Mouse (Mus musculus) cerebellum, adult (tissue): ENCODE results near the gene Zfp292.
A peak's percentile ranks its signal among the peaks of the same experiment; 100 is the strongest.

Experiments
- ATAC-seq: cut with Nextera tagmentation; 2 replicates; pipeline ENCODE4 v1.9.2; 2017; ENCODE audit warnings: mild to moderate bottlenecking, moderate library complexity, mixed read lengths; ENCODE audit not compliant: insufficient number of reproducible peaks, low FRiP score, low TSS enrichment

The Zfp292 gene

GRCm38 (mm10) chr4:34883366-34884029, 738 bp upstream of the Zfp292 start:
- ATAC-seq, result no peak

- ATAC-seq, result peak; percentile 67
These were observed 430 bp downstream of the Zfp292 start for GRCm38 (mm10) chr4:34882291-34882769.

DNA sequence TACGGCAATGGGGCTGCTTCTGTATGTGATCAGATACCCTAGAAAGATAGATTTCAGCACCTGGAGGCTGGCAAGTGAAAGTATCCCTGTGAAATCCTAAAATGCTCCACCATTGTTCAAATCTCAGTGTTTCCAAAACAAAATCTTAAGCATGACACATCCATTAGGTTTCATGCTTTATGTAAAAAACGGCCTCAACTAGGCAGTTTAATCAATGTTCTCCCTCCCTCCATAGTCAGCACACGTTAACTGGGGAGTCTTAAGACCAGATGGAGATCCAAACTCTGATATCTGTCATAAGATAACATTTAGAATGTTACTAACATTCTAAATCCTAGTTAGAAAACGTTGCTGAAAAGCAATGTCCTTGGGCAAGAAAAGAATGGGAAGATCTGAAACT, 909 bp downstream of the Zfp292 start:
- no peak for ATAC-seq

- no peak for ATAC-seq
These were observed 1.7 kb downstream of the Zfp292 start for GRCm38 (mm10) chr4:34880921-34881650.

DNA sequence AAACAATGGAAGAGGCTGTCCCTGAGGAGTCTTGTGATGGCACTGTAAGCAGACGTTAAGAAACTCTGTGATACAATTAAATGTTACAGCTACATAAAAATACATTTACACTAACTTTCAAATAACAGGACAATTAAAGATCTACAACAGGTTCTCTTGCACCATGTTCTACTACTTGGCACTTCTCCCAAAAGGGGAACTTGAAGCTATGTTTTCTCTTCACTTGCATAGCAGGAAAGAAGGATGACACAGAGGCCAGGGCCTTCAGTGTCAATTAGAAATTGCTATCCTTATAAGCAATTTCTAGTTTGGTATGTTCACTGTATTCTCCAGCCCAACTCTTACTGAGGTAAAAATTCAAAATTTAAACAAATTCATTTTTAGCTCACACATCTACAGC, 8.5 kb downstream of the Zfp292 start:
- no peak for ATAC-seq

DNA sequence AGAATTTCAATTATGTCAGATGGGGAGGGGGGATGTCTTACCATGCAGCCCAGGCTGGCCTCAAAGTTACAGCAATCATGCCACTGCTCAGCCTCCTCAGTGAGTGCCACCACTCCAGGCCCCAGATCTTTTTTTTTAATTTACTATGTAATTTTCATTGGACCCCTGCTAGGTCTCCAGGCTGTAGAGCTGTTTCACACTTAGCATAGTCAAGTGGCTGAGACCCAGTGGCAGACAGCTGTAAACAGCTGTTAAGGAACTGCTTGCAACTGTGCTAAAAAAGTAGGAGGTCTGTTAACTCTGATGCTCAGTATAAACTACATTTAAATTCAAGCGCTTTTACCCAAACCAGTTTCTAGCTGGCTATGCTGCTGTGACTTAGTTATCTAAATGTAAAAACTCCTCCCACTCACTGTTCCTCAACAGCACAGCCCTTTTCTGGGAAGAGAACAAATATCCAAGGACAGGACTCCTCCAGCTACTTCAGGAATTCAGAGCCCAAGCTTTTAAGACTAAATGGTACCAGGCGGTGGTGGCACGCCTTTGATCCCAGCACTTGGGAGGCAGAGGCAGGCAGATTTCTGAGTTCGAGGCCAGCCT, 9.8 kb downstream of the Zfp292 start:
- no peak for ATAC-seq

DNA sequence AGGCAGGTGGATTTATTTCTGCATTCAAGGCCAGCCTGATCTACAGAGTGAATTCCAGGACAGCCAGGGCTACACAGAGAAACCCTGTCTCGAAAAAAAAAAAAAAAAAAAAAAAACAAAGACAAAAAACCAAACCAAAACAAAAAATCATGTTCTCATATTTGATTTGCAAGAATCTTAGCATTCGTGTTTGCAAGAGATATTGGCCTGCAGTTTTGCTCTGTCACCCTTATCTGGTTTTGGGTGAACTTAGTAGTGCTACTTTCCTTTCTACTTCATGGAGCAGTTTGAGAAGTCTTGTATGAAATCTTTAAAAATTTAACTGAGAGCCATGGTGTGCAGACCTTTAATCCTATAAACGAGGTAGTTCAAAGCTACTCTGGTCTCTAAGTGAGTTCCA, 12.9 kb downstream of the Zfp292 start:
- ATAC-seq, result no peak

GRCm38 (mm10) chr4:34861438-34861837, 21.3 kb downstream of the Zfp292 start:
- ATAC-seq, result no peak

DNA sequence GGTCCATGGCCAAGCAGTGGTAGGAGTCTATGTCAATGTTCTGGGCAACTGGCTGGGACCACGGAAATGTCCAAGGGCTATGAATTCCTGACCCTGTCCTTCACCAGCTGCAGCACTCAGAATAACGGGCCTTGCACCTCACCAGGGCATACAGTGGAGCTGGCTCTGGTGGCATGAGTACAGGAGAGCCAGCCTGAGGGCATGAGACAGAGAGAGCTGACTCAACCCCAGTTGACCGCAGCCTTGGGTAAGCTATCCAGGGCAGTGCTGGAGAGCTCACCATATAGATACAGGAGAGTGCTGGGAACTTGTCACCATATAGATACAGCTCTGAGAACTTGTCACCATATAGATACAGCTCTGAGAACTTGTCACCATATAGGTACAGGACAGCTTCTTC, 23.3 kb downstream of the Zfp292 start:
- ATAC-seq, result 0 out of 2 replicates have a peak, but pooled peaks have one; percentile 26

GRCm38 (mm10) chr4:34858903-34859302, 23.9 kb downstream of the Zfp292 start:
- no peak for ATAC-seq

DNA sequence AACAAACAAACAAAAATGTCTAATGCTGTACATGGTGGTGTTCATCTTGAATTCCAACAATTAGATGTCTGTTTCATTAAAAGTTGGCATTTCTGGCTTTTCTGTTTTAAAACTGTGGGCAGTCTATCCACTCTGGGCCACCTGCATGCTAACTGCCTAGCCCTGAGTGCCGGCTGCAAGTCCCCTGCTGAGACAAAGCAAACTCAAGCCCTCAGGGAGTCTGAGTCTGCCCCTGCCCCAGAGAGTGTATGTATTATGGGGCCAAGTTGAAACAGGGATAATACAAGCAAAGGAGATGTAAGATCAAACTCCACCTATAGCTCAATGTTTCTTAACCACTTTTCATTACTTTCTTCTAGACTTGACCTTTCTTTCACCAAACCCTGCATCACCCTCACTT, 26.8 kb downstream of the Zfp292 start:
- ATAC-seq, result no peak

DNA sequence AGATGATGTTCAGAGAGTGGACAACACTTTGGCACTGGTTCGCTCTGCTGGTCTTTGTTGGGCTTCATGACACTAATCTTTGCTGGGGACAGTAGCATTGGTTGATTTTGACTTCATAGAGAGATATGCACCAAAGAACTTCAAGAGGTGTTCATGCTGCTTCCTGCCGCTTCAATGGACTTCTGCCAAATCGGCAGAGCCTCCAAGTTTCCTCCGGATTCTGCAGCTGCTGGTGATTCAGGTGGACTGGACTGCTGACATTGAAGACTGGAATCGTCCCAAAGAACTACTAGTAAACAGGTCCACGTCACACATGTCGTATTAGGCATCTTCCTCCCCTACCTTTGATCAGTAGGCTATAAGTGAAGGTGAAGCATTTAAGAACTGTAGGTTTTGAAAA, 30.7 kb downstream of the Zfp292 start:
- no peak for ATAC-seq

GRCm38 (mm10) chr4:34850156-34850555, 32.6 kb downstream of the Zfp292 start:
- ATAC-seq, result no peak

DNA sequence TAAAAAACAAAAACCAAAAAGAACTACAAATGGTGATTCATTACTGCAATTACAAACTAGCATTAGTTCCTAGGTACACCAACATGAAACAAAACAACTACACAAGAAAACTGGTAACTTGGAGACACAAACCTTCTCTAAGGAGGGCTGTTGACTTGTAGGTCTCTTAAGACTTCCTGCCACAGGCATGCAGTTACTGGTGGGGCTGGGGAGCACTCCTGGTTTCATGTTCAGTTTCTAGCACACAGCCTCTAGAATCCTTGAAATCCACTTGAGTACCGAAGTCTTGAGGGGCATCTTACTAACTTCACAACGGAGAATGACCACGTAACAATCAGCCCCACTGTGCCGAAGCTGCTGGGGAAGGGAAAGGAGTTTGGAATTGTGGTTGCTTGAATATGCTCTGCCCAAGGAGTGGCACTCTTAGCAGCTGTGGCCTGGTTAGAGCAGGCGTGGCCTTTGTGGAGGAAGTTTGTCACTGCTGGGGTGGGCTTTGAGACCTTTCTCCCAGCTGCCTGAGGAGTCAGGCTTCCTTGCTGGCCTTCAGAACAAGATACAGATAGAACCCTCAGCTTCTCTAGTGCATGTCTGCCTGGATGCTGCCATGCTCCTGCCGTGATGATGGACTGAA, 35.0 kb downstream of the Zfp292 start:
- no peak for ATAC-seq

DNA sequence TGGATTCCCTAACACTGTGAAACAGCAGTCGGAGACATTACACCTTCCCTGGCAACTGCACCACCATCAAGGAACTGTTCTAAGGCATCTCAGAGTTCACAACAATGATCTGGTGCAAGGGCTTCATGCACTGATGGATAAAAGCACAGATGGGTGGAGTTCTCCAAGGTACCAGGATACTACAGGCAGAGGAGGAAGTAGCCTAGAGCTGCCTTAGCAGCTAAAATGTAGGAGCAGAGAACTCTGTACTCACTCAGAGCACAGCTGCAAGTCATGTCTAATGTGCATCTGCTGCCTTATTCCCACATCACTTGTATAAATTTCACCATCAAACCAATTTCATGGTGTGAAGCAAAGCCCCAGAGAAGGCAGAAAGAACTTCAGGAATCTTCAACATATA, 38.9 kb downstream of the Zfp292 start:
- no peak for ATAC-seq

- no peak for ATAC-seq
These were observed 39.9 kb downstream of the Zfp292 start for GRCm38 (mm10) chr4:34842826-34843225.

DNA sequence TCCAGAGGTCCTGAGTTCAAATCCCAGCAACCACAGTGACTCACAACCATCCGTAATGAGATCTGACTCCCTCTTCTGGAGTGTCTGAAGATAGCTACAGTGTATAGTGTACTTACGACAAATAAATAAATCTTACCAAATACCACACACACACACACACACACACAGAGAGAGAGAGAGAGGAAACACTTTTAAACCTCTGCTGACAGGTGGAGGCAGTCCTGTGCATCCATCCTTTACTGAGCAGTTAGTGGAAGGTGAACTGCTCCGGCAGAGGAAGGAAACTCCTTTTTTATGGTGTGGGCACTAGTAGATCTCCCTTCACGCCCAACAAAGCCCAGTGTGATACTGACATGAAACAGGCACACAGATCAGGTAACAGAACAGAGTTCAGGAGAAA, 51.3 kb downstream of the Zfp292 start:
- no peak for ATAC-seq

DNA sequence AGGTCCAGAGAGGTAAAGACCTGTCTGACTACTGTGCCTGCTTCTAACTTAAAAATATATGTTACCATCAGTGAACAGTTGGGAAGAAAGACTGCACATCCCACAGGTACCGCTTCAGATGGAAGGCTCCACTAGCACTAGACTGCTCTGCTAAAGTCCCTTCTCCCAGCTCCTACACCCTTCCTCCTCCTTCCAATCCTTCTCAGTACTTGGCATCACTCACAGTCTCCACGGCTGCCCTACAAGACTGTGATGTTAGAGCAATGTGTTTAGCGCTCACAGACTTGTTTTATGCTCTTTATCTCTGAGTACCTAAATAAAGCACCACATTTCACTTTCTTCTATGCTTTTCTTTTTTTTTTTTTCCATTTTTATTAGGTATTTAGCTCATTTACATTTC, 53.3 kb downstream of the Zfp292 start:
- no peak for ATAC-seq

DNA sequence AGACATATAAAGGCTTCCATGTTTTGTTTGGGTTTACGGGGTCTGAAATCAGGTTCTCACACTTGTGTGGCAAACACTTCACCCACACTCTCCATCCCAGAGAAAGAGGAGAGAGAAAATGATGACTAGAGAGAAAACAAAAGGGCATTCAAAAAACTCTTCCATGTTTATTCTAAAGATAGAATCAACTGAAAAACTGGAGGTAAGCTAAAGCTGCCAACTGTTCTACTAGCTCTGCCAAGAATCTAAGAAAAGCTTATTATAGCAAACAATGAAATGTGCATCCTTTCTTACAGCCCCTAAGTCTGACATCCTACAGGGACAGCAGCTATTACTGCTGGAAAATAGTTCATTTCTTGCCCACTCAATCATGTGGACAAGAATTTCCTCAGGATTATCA, 58.9 kb downstream of the Zfp292 start:
- peak; percentile 40; the same call in 1 of the 2 replicates for ATAC-seq

DNA sequence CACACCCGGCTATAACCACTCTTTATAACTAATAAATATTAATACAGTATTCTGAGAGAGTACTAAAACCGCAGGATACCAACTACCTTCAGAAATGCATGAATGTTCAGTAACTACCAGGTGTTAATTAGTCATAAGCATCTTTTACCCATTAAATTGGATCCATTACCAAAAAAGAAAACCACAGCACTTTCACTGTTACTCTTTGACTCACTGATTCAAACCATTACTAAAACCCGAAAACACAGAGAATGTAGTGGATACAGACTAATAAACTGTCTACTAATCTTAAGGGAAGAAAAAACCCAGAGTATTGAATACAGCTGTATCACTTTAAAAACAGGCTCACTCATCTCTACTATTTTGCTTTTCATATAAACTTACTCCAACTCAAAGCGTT, 62.9 kb downstream of the Zfp292 start:
- no peak for ATAC-seq
